Mouse (Mus musculus) MEL (cell line): ENCODE data around the gene Ralgds. TPM values are rescaled to one million over a fixed set of nuclear protein-coding genes. Genes with fewer than 3 reads are reported as not detected.

ENCODE experiments used
- DNase-seq: peaks from one replicate; pipeline ENCODE4 v3.0.0; 2011; ENCODE audit warnings: low read depth, low spot score
- H3K27ac ChIP-seq: 2 replicates; pipeline ENCODE4 v1.5.1; 2012; ENCODE audit warnings: low read depth, mild to moderate bottlenecking, control low read depth, low read length, moderate library complexity; ENCODE audit not compliant: control insufficient read depth
- H3K27me3 ChIP-seq, 2 experiments: fragments of 150-350 bp in 1 of 2; sonication (generic) in 1 of 2; 2 replicates each; pipeline ENCODE4 v1.6.1; 2012; ENCODE audit warnings: low read length in 2 of 2, mild to moderate bottlenecking in 2 of 2, improper control_type of control experiment in 1 of 2, moderate library complexity in 1 of 2; ENCODE audit not compliant: insufficient read depth in 2 of 2, control insufficient read depth in 1 of 2
- H3K36me3 ChIP-seq, 2 experiments: 2 replicates each; pipeline ENCODE4 v1.6.1; 2012 to 2014; ENCODE audit warnings: low read length in 2 of 2, improper control_type of control experiment in 1 of 2, inconsistent platforms in 1 of 2, mild to moderate bottlenecking in 1 of 2; ENCODE audit not compliant: insufficient read depth in 2 of 2, control insufficient read depth in 1 of 2
- H3K4me1 ChIP-seq, 2 experiments: fragments of 150-350 bp in 1 of 2; sonication (generic) in 1 of 2; 2 replicates each; pipeline ENCODE4 v1.6.1; 2012; ENCODE audit warnings: low read length in 2 of 2, improper control_type of control experiment in 1 of 2, mild to moderate bottlenecking in 1 of 2; ENCODE audit not compliant: insufficient read depth in 2 of 2, control insufficient read depth in 1 of 2
- H3K4me3 ChIP-seq, 2 experiments: fragments of 150-350 bp in 1 of 2; sonication (generic) in 1 of 2; 2 replicates each; pipeline ENCODE4 v1.5.1; 2012; ENCODE audit warnings: low read depth in 2 of 2, low read length in 2 of 2, mild to moderate bottlenecking in 2 of 2, moderate library complexity in 2 of 2, control low read depth in 1 of 2, improper control_type of control experiment in 1 of 2; ENCODE audit not compliant: control insufficient read depth in 1 of 2, insufficient read depth in 1 of 2
- H3K79me2 ChIP-seq: 2 replicates; pipeline ENCODE4 v1.6.1; 2012; ENCODE audit warnings: mild to moderate bottlenecking, low read length, moderate library complexity; ENCODE audit not compliant: control insufficient read depth, poor library complexity, insufficient read depth
- H3K9ac ChIP-seq: 2 replicates; pipeline ENCODE4 v1.6.1; 2012; ENCODE audit warnings: low read depth, mild to moderate bottlenecking, control low read depth, low read length, moderate library complexity; ENCODE audit not compliant: control insufficient read depth, poor library complexity, severe bottlenecking
- H3K9me3 ChIP-seq: fragments of 150-350 bp; sonication (generic); replicated peaks from 2 replicates; pipeline ENCODE4 v1.6.1; 2012; ENCODE audit warnings: mild to moderate bottlenecking, low read length, improper control_type of control experiment, moderate library complexity; ENCODE audit not compliant: insufficient read depth
- BHLHE40 ChIP-seq: IDR thresholded peaks from 2 replicates; pipeline ENCODE4 v1.6.1; 2012; ENCODE audit warnings: low read depth, mild to moderate bottlenecking, inconsistent platforms, low read length, improper control_type of control experiment, borderline replicate concordance
- CHD1 ChIP-seq: IDR thresholded peaks from 2 replicates; pipeline ENCODE4 v1.6.1; 2012; ENCODE audit warnings: low read depth, mild to moderate bottlenecking, inconsistent platforms, low read length, improper control_type of control experiment
- CTCF ChIP-seq, 3 experiments: IDR thresholded peaks in 2 of 3; conservative IDR thresholded peaks in 1 of 3; 2 replicates each; pipeline ENCODE4 v1.5.1; 2011 to 2012; ENCODE audit warnings: low read length in 3 of 3, low read depth in 2 of 3, mild to moderate bottlenecking in 2 of 3, improper control_type of control experiment in 1 of 3, inconsistent platforms in 1 of 3, mixed read lengths in 1 of 3, moderate library complexity in 1 of 3; ENCODE audit not compliant: control insufficient read depth in 1 of 3, insufficient read depth in 1 of 3, poor library complexity in 1 of 3, severe bottlenecking in 1 of 3
- E2F4 ChIP-seq: IDR thresholded peaks from 2 replicates; pipeline ENCODE4 v1.6.1; 2011; ENCODE audit warnings: low read depth, low read length, improper control_type of control experiment, borderline replicate concordance
- GABPA ChIP-seq: IDR thresholded peaks from 2 replicates; pipeline ENCODE4 v1.6.1; 2012; ENCODE audit warnings: low read depth, mild to moderate bottlenecking, inconsistent platforms, low read length, improper control_type of control experiment, moderate library complexity
- GATA1 ChIP-seq: IDR thresholded peaks from 2 replicates; pipeline ENCODE4 v1.6.1; 2011; ENCODE audit warnings: low read depth, low read length, improper control_type of control experiment
- HCFC1 ChIP-seq: IDR thresholded peaks from 2 replicates; pipeline ENCODE4 v1.6.1; 2012; ENCODE audit warnings: low read depth, mild to moderate bottlenecking, inconsistent platforms, low read length, improper control_type of control experiment, moderate library complexity
- JUND ChIP-seq: IDR thresholded peaks from 2 replicates; pipeline ENCODE4 v1.6.1; 2011; ENCODE audit warnings: low read depth, mild to moderate bottlenecking, improper control_type of control experiment, low read length
- KAT2A ChIP-seq: conservative IDR thresholded peaks from 2 replicates; pipeline ENCODE4 v1.6.1; 2012; ENCODE audit warnings: low read depth, low read length, improper control_type of control experiment, inconsistent platforms
- MAFK ChIP-seq: IDR thresholded peaks from 2 replicates; pipeline ENCODE4 v1.6.1; 2011; ENCODE audit warnings: low read depth, mild to moderate bottlenecking, low read length, improper control_type of control experiment, borderline replicate concordance
- MAX ChIP-seq: IDR thresholded peaks from 2 replicates; pipeline ENCODE4 v1.6.1; 2011; ENCODE audit warnings: low read length, improper control_type of control experiment
- MAZ ChIP-seq: IDR thresholded peaks from 2 replicates; pipeline ENCODE4 v1.6.1; 2012; ENCODE audit warnings: low read depth, mild to moderate bottlenecking, inconsistent platforms, low read length, improper control_type of control experiment
- MXI1 ChIP-seq: IDR thresholded peaks from 2 replicates; pipeline ENCODE4 v1.6.1; 2011; ENCODE audit warnings: mild to moderate bottlenecking, low read depth, low read length, improper control_type of control experiment
- MYB ChIP-seq: IDR thresholded peaks from 2 replicates; pipeline ENCODE4 v1.6.1; 2011; ENCODE audit warnings: mild to moderate bottlenecking, low read depth, low read length, improper control_type of control experiment
- MYC ChIP-seq: IDR thresholded peaks from 2 replicates; pipeline ENCODE4 v1.6.1; 2011; ENCODE audit warnings: low read depth, mild to moderate bottlenecking, low read length, improper control_type of control experiment, moderate library complexity
- NELFE ChIP-seq: IDR thresholded peaks from 2 replicates; pipeline ENCODE4 v1.6.1; 2011; ENCODE audit warnings: low read depth, low read length, improper control_type of control experiment
- NRF1 ChIP-seq: IDR thresholded peaks from 2 replicates; pipeline ENCODE4 v1.6.1; 2014; ENCODE audit warnings: low read depth, mild to moderate bottlenecking, inconsistent platforms, low read length, improper control_type of control experiment, moderate library complexity; ENCODE audit not compliant: poor library complexity, insufficient read depth, severe bottlenecking
- POLR2A ChIP-seq, 2 experiments: IDR thresholded peaks; 2 replicates each; pipeline ENCODE4 v1.6.1; 2011 to 2012; ENCODE audit warnings: low read length in 2 of 2, mild to moderate bottlenecking in 2 of 2, control low read depth in 1 of 2, improper control_type of control experiment in 1 of 2, low read depth in 1 of 2, moderate library complexity in 1 of 2; ENCODE audit not compliant: control insufficient read depth in 1 of 2, insufficient read depth in 1 of 2, poor library complexity in 1 of 2
- POLR2AphosphoS2 ChIP-seq: IDR thresholded peaks from 2 replicates; pipeline ENCODE4 v1.6.1; 2011; ENCODE audit warnings: low read length, improper control_type of control experiment
- POLR2AphosphoS5 ChIP-seq: IDR thresholded peaks from 2 replicates; pipeline ENCODE4 v1.6.1; 2012; ENCODE audit warnings: low read depth, borderline replicate concordance, mild to moderate bottlenecking, inconsistent platforms, low read length, moderate library complexity, mixed read lengths
- RAD21 ChIP-seq: IDR thresholded peaks from 2 replicates; pipeline ENCODE4 v1.6.1; 2011; ENCODE audit warnings: mild to moderate bottlenecking, low read depth, low read length, improper control_type of control experiment
- RCOR1 ChIP-seq: IDR thresholded peaks from 2 replicates; pipeline ENCODE4 v1.6.1; 2012; ENCODE audit warnings: low read depth, mild to moderate bottlenecking, inconsistent platforms, low read length, improper control_type of control experiment
- SIN3A ChIP-seq: IDR thresholded peaks from 2 replicates; pipeline ENCODE4 v1.6.1; 2012; ENCODE audit warnings: low read length, improper control_type of control experiment, inconsistent platforms
- SMC3 ChIP-seq: IDR thresholded peaks from 2 replicates; pipeline ENCODE4 v1.6.1; 2011; ENCODE audit warnings: low read depth, low read length, improper control_type of control experiment
- TAL1 ChIP-seq: IDR thresholded peaks from 2 replicates; pipeline ENCODE4 v1.6.1; 2012; ENCODE audit warnings: mild to moderate bottlenecking, inconsistent platforms, low read length, moderate library complexity, mixed read lengths
- TBP ChIP-seq: IDR thresholded peaks from 2 replicates; pipeline ENCODE4 v1.8.0; 2011; ENCODE audit warnings: low read depth, low read length, improper control_type of control experiment
- UBTF ChIP-seq: IDR thresholded peaks from 2 replicates; pipeline ENCODE4 v1.6.1; 2012; ENCODE audit warnings: low read depth, mild to moderate bottlenecking, inconsistent platforms, low read length, improper control_type of control experiment, moderate library complexity, borderline replicate concordance; ENCODE audit not compliant: insufficient read depth
- USF1 ChIP-seq: IDR thresholded peaks from 2 replicates; pipeline ENCODE4 v1.6.1; 2014; ENCODE audit warnings: low read depth, mild to moderate bottlenecking, inconsistent platforms, low read length, improper control_type of control experiment, moderate library complexity
- ZMIZ1 ChIP-seq: IDR thresholded peaks from 2 replicates; pipeline ENCODE4 v1.6.1; 2012; ENCODE audit warnings: low read depth, mild to moderate bottlenecking, inconsistent platforms, low read length, improper control_type of control experiment, moderate library complexity
- ZNF384 ChIP-seq: IDR thresholded peaks from 2 replicates; pipeline ENCODE4 v1.6.1; 2012; ENCODE audit warnings: low read depth, mild to moderate bottlenecking, inconsistent platforms, low read length, improper control_type of control experiment
- polyA plus RNA-seq, 2 experiments: library from polyadenylated mRNA; stranded (reverse) in 1 of 2; unstranded in 1 of 2; fragments of >175 nt in 1 of 2; fragments of >200 nt in 1 of 2; gene quantifications; 2 replicates each; pipeline versions ENCODE4 v1.2.1 to v1.2.4; 2012; ENCODE audit warnings: low replicate concordance in 2 of 2, low read depth in 1 of 2; ENCODE audit not compliant: insufficient read length in 2 of 2, insufficient read depth in 1 of 2, missing spikeins in 1 of 2
- total RNA-seq: library from RNA; depleted of rRNA; stranded (reverse); fragments of 300-350 nt; gene quantifications from 2 replicates; pipeline ENCODE4 v1.2.3, GENCODE M21; 2012

Gene Ralgds
- total and polyA plus RNA-seq, 3 experiments = 4.7 to 11.0 TPM; not detected in 1

GRCm38 (mm10) chr2:28597733-28598547, 85.0 kb downstream of the Ralgds start (continued):
- TF ChIP-seq GABPA (peak; percentile 100), BHLHE40 (peak; percentile 81), RCOR1 (peak; percentile 99), CHD1 (no peak), NRF1 (no peak), NELFE (no peak), POLR2AphosphoS2 (peak; percentile 35), MAX (peak; percentile 59; the same call in 1 of the 2 replicates), KAT2A (0 out of 2 replicates have a peak, but pooled peaks have one; percentile 48), TAL1 (peak; percentile 97), GATA1 (peak; percentile 99)

DNA sequence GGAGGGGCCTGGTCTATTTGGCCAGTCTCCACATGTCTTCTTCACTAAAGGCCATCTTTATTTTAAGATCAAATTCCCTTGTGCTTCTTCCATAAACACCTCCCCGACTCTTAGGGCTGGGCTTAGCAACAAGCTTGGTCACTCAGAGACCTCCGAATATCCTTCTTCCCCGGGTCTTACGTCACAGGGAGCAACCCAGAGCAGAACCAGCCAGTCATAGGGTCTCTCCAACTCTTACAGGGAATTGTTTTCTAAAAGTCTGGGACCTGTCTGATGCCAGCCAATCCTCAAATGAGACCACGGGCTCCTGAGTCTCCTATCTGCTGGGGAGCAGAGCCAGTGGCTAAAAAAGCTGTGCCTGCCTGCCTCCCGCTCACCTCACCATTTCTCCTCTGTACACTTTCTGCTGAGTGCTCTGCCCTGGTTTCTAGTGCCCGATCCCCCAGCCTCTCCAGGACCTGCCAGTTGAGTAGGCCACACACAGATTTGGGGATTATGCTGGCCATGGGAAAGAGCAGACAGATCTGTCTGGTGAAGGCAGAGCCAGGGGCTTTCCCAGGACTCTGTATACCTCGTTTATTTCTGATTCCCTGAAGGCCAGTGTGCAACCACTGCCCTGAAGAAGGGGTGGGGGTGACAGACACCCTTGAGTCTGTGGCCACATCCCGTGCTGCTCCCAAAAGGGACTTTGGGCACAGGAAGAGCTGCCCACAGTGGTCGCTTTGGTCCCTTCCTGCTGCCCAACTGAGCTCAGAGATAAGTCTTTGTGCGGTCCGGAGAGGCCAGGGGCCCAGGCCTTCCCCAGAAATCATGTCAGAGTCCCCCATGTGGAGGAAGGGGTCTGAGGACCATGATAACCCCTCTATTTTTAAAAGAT, 86.0 kb downstream of the Ralgds start:
- Histone ChIP-seq H3K4me1 (peaks cover 37 to 68% of the 10 kb centered on the region in 2 experiments), H3K27ac (peak overlapping the region; percentile 100), H3K36me3 (peaks cover 0 to 62% of the 10 kb centered on the region in 2 experiments; a peak in 2 of 4 replicates), H3K79me2 (peaks cover 2% of the 10 kb centered on the region; the same call in 1 of the 2 replicates), H3K9me3 (no peaks in the 10 kb centered on the region), H3K4me3 (no peak overlapping the region), H3K27me3 (no peaks in the 10 kb centered on the region), H3K9ac (peak overlapping the region; percentile 84)
- peak; percentile 72 for DNase-seq
- TF ChIP-seq BHLHE40 = no peak
- TF ChIP-seq GATA1 = no peak
- TF ChIP-seq E2F4 = no peak
- no peak for TF ChIP-seq USF1
- TF ChIP-seq RAD21 = no peak
- no peak for TF ChIP-seq MAFK
- TF ChIP-seq NELFE = peak; percentile 33
- TF ChIP-seq GABPA = no peak
- peak; percentile 26; the same call in 1 of the 2 replicates for TF ChIP-seq SIN3A
- 0 out of 2 replicates have a peak, but pooled peaks have one; percentile 9 for TF ChIP-seq MYC
- peak in 1 of 2 experiments; percentile 55; a peak in 2 of 4 replicates for TF ChIP-seq POLR2A (IDR thresholded peaks at IDR 0.05; ENCODE audit: control insufficient read depth in 1 of 2, insufficient read depth in 1 of 2, low read depth in 1 of 2, low read length in 2 of 2, poor library complexity in 1 of 2)
- no peak for TF ChIP-seq SMC3
- no peak for TF ChIP-seq JUND
- TF ChIP-seq MXI1 = no peak
- 0 out of 2 replicates have a peak, but pooled peaks have one; percentile 4 for TF ChIP-seq RCOR1
- TF ChIP-seq ZMIZ1 = peak; percentile 46; the same call in 1 of the 2 replicates
- TF ChIP-seq MYB = no peak
- TF ChIP-seq TBP = 0 out of 2 replicates have a peak, but pooled peaks have one; percentile 60
- TF ChIP-seq POLR2AphosphoS5 = no peak
- 0 out of 2 replicates have a peak, but pooled peaks have one; percentile 30 for TF ChIP-seq MAX
- no peak for TF ChIP-seq KAT2A
- TF ChIP-seq HCFC1 = 0 out of 2 replicates have a peak, but pooled peaks have one; percentile 22
- peak; percentile 64; the same call in 1 of the 2 replicates for TF ChIP-seq CHD1
- TF ChIP-seq CTCF (IDR thresholded peaks at IDR 0.05 in 2 of 3, conservative IDR thresholded peaks at IDR 0.05 in 1 of 3; ENCODE audit: control insufficient read depth in 1 of 3, insufficient read depth in 1 of 3, low read depth in 2 of 3, low read length in 3 of 3, poor library complexity in 1 of 3, severe bottlenecking in 1 of 3) = no peak
- TF ChIP-seq UBTF = no peak
- TF ChIP-seq MAZ = no peak
- TF ChIP-seq ZNF384 = no peak
